ENCODE assay signal across 16 mouse cellular contexts in genomic region chr12:44521496-44521895, GRCm38 (mm10).
DNase-seq lines count a peak whose midpoint lies in the region; TF ChIP-seq lines count a peak whose summit lies in the region.
"Had no signal": no experiment of that assay in that cellular context is flagged by ENCODE, and none has a peak within 500 bp of the region (broad histone marks: within the 10 kb centered on the region; RNA-seq: fewer than 3 reads in every experiment).

No protein-coding gene starts in this region.

- H3K4me1 ChIP-seq in cerebellum, adult 2 months (ENCODE audit: control insufficient read depth, insufficient read depth, low read length), result peaks cover 16% of the 10 kb centered on the region
- H3K4me1 ChIP-seq in cortical plate, adult 2 months (ENCODE audit: control insufficient read depth, insufficient read depth, low read length), result peaks cover 13% of the 10 kb centered on the region
- H3K4me1 ChIP-seq: embryonic facial prominence, embryonic 12.5 days; heart, embryonic 12.5 days had no signal

- peak overlapping the region; percentile 82 for H3K27ac ChIP-seq in cerebellum, adult 2 months (ENCODE audit: insufficient read depth, low read length)
- 0 out of 2 replicates have a peak overlapping the region, but pooled peaks have one; percentile 59 for H3K27ac ChIP-seq in cortical plate, adult 2 months (ENCODE audit: insufficient read depth, low read length)
- H3K27ac ChIP-seq: embryonic facial prominence, embryonic 12.5 days; forebrain, embryonic 15.5 days; hindbrain, embryonic 15.5 days had no signal

- 6% methylated on average over 3 of the region's 3 CpGs for WGBS in cerebellum, adult 2 months

- peak; percentile 25 for DNase-seq in cerebellum, adult 11 months
- peak; percentile 48 to 71 for DNase-seq in cerebellum, adult 2 months
- peak; percentile 64 to 70 for DNase-seq in cerebellum, postnatal 10 days
- no peak for DNase-seq in natural killer cell, adult 2 months (ENCODE audit: low spot score in 2 of 2)
- no peak for DNase-seq in thymus, postnatal 10 days (ENCODE audit: low spot score in 2 of 2)
- DNase-seq in heart, postnatal 25 days (ENCODE audit: low spot score), result no peak
- DNase-seq: adrenal gland, postnatal 14 days; gastrocnemius, postnatal 10 days; heart, postnatal 36 days; kidney, adult 8-10 months had no signal

- TF ChIP-seq POLR2A in cerebellum, adult 2 months (IDR thresholded peaks at IDR 0.05; ENCODE audit: borderline replicate concordance, insufficient read depth, low read length), result no peak
- no peak for TF ChIP-seq POLR2A in cortical plate, adult 2 months (IDR thresholded peaks at IDR 0.05; ENCODE audit: extremely low read depth, insufficient read depth, low read length)

- intact Hi-C loops in heart, postnatal 25 days (cut with DNase I), result no loop called here

- no peaks in the 10 kb centered on the region for H3K27me3 ChIP-seq in cerebellum, adult 2 months (ENCODE audit: control insufficient read depth, insufficient read depth, low read length)
- H3K27me3 ChIP-seq: CH12.LX; embryonic facial prominence, embryonic 12.5 days; forebrain, embryonic 15.5 days; heart, embryonic 12.5 days; hindbrain, embryonic 15.5 days had no signal

- H3K4me3 ChIP-seq in cerebellum, adult 2 months (replicated peaks; ENCODE audit: insufficient read depth, low read depth, low read length), result no peak overlapping the region
- H3K4me3 ChIP-seq in cortical plate, adult 2 months (ENCODE audit: insufficient read depth, low read length), result no peak overlapping the region
- H3K4me3 ChIP-seq: embryonic facial prominence, embryonic 12.5 days; forebrain, embryonic 15.5 days; heart, embryonic 12.5 days; hindbrain, embryonic 15.5 days had no signal

- no peak for TF ChIP-seq CTCF in cerebellum, adult 2 months (IDR thresholded peaks at IDR 0.05; ENCODE audit: borderline replicate concordance, insufficient read depth, low read depth, low read length)
- no peak for TF ChIP-seq CTCF in cortical plate, adult 2 months (IDR thresholded peaks at IDR 0.05; ENCODE audit: extremely low read depth, insufficient read depth, low read length)

Comparison
In these comparisons a context has a peak if more than half of its experiments do, and no peak if none do; other contexts are left out.
1. DNase-seq: peak in cerebellum, adult 11 months (single experiment), cerebellum, adult 2 months (2 of 2) and cerebellum, postnatal 10 days (2 of 2); none in natural killer cell, adult 2 months (0 of 2), thymus, postnatal 10 days (0 of 2) and heart, postnatal 25 days (single experiment).